8 mouse cellular contexts compared by ENCODE assay signal in genomic region chr11:11867971-11868481, GRCm38 (mm10). TPM values are rescaled to one million over a fixed set of nuclear protein-coding genes. Genes with fewer than 3 reads are reported as not detected.
DNase-seq lines count a peak whose midpoint lies in the region; ATAC-seq and TF ChIP-seq lines count a peak whose summit lies in the region.

No protein-coding gene starts in this region.

- no peak for DNase-seq in urinary bladder, adult 18-20 months (ENCODE audit: low spot score in 2 of 2)
- no peak for DNase-seq in gastrocnemius, adult 2 months
- DNase-seq in lung, postnatal 25 days (ENCODE audit: low spot score) = no peak

- no peak for TF ChIP-seq CTCF in gastrocnemius, adult 2 months (IDR thresholded peaks at IDR 0.05)

- peak overlapping the region; percentile 12 for H3K4me3 ChIP-seq in erythroblast, embryonic 14.5 days (replicated peaks)
- H3K4me3 ChIP-seq in forebrain, embryonic 13.5 days = peak overlapping the region; percentile 22
- no peak overlapping the region for H3K4me3 ChIP-seq in liver, embryonic 15.5 days (replicated peaks)
- H3K4me3 ChIP-seq in gastrocnemius, adult 2 months = no peak overlapping the region

- peaks cover 11% of the 10 kb centered on the region for H3K4me1 ChIP-seq in erythroblast, embryonic 14.5 days (ENCODE audit: control insufficient read depth)
- H3K4me1 ChIP-seq in forebrain, embryonic 13.5 days = peaks cover 33% of the 10 kb centered on the region
- peaks cover 9% of the 10 kb centered on the region for H3K4me1 ChIP-seq in liver, embryonic 15.5 days (replicated peaks)

- peak overlapping the region; percentile 90 for H3K27ac ChIP-seq in forebrain, embryonic 13.5 days
- H3K27ac ChIP-seq in liver, embryonic 15.5 days (replicated peaks) = no peak overlapping the region
- H3K27ac ChIP-seq in gastrocnemius, adult 2 months = no peak overlapping the region

- H3K9ac ChIP-seq in forebrain, embryonic 13.5 days = peak overlapping the region; percentile 37; the same call in 1 of the 2 replicates
- 0 out of 2 replicates have a peak overlapping the region, but pooled peaks have one; percentile 0 for H3K9ac ChIP-seq in liver, embryonic 15.5 days

- no peaks in the 10 kb centered on the region for H3K27me3 ChIP-seq in erythroblast, embryonic 14.5 days (ENCODE audit: control insufficient read depth)
- H3K27me3 ChIP-seq in forebrain, embryonic 13.5 days = no peaks in the 10 kb centered on the region
- H3K27me3 ChIP-seq in liver, embryonic 15.5 days = peaks cover 5% of the 10 kb centered on the region; the same call in 1 of the 2 replicates

- intact Hi-C loops in gastrocnemius, adult 2 months (cut with DNase I) = no loop called here

- ATAC-seq in erythroblast, adult 5-6 weeks (replicated peaks; ENCODE audit: low FRiP score, poor library complexity, severe bottlenecking) = no peak
- peak; percentile 81 for ATAC-seq in CD4-positive, CD25-positive, alpha-beta regulatory T cell, adult 4 months
- peak; percentile 95 for ATAC-seq in forebrain, embryonic 13.5 days
- peak; percentile 74 for ATAC-seq in liver, embryonic 15.5 days (ENCODE audit: insufficient read depth)

- peak overlapping the region; percentile 54 for H3K4me2 ChIP-seq in forebrain, embryonic 13.5 days
- H3K4me2 ChIP-seq in liver, embryonic 15.5 days = peak overlapping the region; percentile 37; the same call in 1 of the 2 replicates

- under 1% methylated on average over 14 of the region's 14 CpGs for WGBS in forebrain, embryonic 13.5 days
- WGBS in liver, embryonic 15.5 days (ENCODE audit: insufficient replicate concordance) = 16% methylated on average over 14 of the region's 14 CpGs

- no peaks in the 10 kb centered on the region for H3K9me3 ChIP-seq in erythroblast, embryonic 14.5 days (ENCODE audit: control insufficient read depth, low read length)
- no peaks in the 10 kb centered on the region for H3K9me3 ChIP-seq in forebrain, embryonic 13.5 days (replicated peaks)
- no peaks in the 10 kb centered on the region for H3K9me3 ChIP-seq in liver, embryonic 15.5 days (replicated peaks)

- no peaks in the 10 kb centered on the region for H3K36me3 ChIP-seq in erythroblast, embryonic 14.5 days (ENCODE audit: control insufficient read depth)
- no peaks in the 10 kb centered on the region for H3K36me3 ChIP-seq in forebrain, embryonic 13.5 days (ENCODE audit: poor library complexity, severe bottlenecking)
- H3K36me3 ChIP-seq in liver, embryonic 15.5 days (replicated peaks) = no peaks in the 10 kb centered on the region

RNA-seq across cellular contexts. Expression of gene Ddc, which starts 29.9 kb away (rescaled TPM):
- 0.05 TPM in 1 of 2 replicates, not detected in the other for polyA plus RNA-seq in erythroblast, embryonic 14.5 days (2012)
- not detected in 2 replicates for total RNA-seq in erythroblast, adult 5-6 weeks (2015; ENCODE audit: low replicate concordance)
- not detected in 2 replicates for total RNA-seq in erythroblast, adult 5-6 weeks (2017; ENCODE audit: low replicate concordance)
- 1 to 10 TPM; 5.1 to 5.2 TPM for polyA plus RNA-seq in CD4-positive, CD25-positive, alpha-beta regulatory T cell, adult 4 months (2017; shearing (Covaris generic))
- 6.2 and 7.4 TPM in 2 replicates for polyA plus RNA-seq in forebrain, embryonic 13.5 days (2015; fragmentation: Nextera tagmentation; extraction: Ambion mirVana)
- 11.1 and 13.6 TPM in 2 replicates for polyA plus RNA-seq in liver, embryonic 15.5 days (2015; fragmentation: Nextera tagmentation; extraction: Ambion mirVana)
- under 1 TPM; 0.61 to 0.81 TPM for total RNA-seq in gastrocnemius, adult 2 months (2021)

RNA-seq across cellular contexts. Expression of gene Fignl1, which starts 59.3 kb away (rescaled TPM):
- 0.53 and 1.1 TPM in 2 replicates for polyA plus RNA-seq in erythroblast, embryonic 14.5 days (2012)
- total RNA-seq in erythroblast, adult 5-6 weeks (2015; ENCODE audit: low replicate concordance) = 35.9 and 36.6 TPM in 2 replicates
- total RNA-seq in erythroblast, adult 5-6 weeks (2017; ENCODE audit: low replicate concordance) = 34.0 and 40.8 TPM in 2 replicates
- 10 to 100 TPM in 1 of 2 experiments, 1 to 10 TPM in 1; 8.3 to 13.4 TPM for polyA plus RNA-seq in CD4-positive, CD25-positive, alpha-beta regulatory T cell, adult 4 months (2017; shearing (Covaris generic))
- 51.5 and 55.5 TPM in 2 replicates for polyA plus RNA-seq in forebrain, embryonic 13.5 days (2015; fragmentation: Nextera tagmentation; extraction: Ambion mirVana)
- 85.0 and 93.2 TPM in 2 replicates for polyA plus RNA-seq in liver, embryonic 15.5 days (2015; fragmentation: Nextera tagmentation; extraction: Ambion mirVana)
- under 1 TPM in 1 of 2 experiments, not detected in 1; 0.22 TPM for total RNA-seq in gastrocnemius, adult 2 months (2021)

Comparison
In these comparisons a context has a peak if more than half of its experiments do, and no peak if none do; other contexts are left out.
1. H3K4me3 ChIP-seq: peak in erythroblast, embryonic 14.5 days (single experiment) and forebrain, embryonic 13.5 days (single experiment); none in liver, embryonic 15.5 days (single experiment) and gastrocnemius, adult 2 months (single experiment).